Mouse (Mus musculus): ENCODE data around the gene Gcnt2.

DNA sequence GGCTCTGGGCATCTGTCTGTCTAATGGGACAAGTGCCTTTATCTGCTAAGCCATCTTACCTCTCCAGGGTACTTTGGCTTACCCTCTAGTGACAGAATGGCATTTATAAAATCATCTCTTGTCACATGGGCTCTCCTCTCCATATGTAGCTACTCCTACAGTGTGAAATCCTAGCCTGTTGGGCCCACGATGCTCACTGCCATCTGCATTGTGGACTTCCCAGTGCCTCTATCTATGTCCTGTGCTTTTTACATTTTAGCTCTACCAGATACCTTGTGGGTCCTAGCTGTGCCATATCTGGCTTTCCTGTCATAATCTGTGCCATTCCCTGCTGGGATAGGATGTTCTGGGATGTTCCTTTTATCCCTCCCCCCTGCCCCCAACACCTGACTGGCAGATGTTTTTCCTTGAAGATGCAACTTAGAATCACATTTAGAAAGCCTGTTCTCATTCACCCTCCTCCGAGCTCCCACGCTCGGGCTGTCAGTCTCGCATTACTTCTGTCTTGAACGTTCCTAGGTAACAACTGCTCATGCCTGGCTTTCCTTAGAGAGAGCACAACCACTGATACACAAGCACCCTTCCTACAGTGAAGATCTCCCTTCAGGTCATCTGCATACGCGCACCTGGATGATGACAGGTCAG, 39.9 kb downstream of the Gcnt2 start:
- TF ChIP-seq CTCF (IDR thresholded peaks at IDR 0.05; ENCODE audit: low read depth) (no peak), EP300 (IDR thresholded peaks at IDR 0.05; ENCODE audit: low read depth) (no peak)
